Mouse (Mus musculus) v-Abl transformed pro-B cells (cell line): ENCODE data around the gene 6330409D20Rik.

Experiments
- in situ Hi-C, 2 experiments: fragments of 400-800 bp; cut with MboI; formaldehyde crosslinking; loops; one replicate each; pipeline ENCODE4 v1.15.1; 2025; ENCODE audit not compliant: unreplicated experiment in 2 of 2

The 6330409D20Rik gene

DNA sequence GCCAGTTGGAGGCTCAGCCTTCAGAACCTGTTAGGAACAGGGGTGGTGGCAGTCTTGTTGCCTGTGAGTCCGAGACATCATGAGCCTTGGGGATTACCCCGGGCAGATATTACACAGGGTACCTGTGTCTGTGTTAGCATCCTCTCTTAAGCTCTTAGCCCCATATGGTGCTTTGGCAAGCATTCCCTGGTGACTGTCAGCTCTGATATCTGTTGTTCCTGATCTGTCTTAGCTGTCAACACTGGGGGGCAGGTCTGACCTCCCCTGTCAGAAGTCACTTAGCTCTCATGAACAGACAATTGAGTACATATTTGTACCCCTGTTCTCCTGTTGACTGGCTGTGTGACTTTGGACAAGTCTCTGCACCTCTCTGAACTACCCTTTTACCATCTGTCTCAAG, 18.2 kb upstream of the 6330409D20Rik start:
- in situ Hi-C loops = loop anchor here (5.0 to 25.0 kb wide), 5 partner anchors 47 to 1947 kb away; partner anchors contain the start of genes Cdk9 (in 2 of the 2), 1700001O22Rik (in 1 of the 2), Garnl3 (in 1 of the 2) and Ntmt1 (in 1 of the 2)

DNA sequence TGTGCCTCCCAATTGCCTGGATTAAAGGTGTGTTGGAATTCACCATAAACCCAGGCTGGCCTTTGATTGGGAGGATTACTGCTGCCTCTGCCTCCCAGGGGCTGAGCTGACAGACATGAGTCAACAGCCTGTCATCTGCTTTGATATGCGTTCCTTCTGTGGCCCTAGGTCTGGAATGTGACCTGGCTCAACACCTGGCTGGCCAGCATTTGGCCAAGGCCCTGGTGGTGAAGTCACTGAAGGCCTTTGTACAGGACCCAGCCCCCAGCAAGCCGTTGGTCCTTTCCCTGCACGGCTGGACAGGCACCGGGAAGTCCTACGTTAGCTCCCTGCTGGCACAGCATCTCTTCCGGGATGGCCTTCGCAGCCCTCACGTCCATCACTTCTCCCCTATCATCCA, 17.7 kb upstream of the 6330409D20Rik start:
- in situ Hi-C loops = loop anchor here (5.0 to 25.0 kb wide), 5 partner anchors 46 to 1946 kb away; partner anchors contain the start of genes Cdk9 (in 2 of the 2), 1700001O22Rik (in 1 of the 2), Garnl3 (in 1 of the 2) and Ntmt1 (in 1 of the 2)

DNA sequence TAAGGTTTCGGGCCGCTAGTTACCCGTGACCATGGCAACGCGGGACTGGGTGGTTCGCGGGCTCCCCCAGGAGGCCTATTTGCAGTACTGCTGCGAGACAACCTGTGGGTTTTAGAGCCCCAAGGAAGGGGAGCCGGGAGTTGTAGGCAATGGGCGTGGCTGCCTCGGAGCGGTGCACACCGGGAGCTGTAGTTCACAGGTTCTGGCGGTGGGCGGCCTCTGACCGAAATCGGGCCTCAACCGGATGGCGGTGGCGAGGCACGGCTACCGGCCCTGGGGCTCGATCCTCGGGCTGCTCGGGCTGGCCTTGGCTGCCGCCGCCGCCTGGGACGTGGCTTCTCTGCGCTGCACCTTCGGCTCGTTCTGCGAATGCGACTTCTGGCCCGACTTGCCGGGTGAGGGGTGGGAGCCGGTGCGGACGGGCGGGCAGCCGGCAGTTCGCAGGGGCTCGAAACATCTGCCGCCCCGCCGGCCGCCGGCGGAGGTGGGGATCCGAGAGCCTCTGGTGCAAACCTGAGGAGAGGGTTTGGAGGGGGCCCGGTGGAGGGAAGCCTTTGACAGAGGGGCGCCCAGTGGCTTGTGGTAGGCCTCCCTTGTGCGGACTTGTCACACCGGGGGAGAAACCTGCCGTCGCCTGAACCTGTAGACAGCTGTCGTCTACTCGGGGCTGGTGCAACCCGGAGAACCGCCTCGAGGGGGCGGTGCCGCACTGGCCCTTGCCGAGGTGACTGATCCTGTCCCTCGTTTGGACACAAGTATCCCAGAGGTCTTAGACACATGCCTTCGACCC, 16.4 kb upstream of the 6330409D20Rik start, which contains the start of gene Tor2a:
Gene Tor2a, plus strand, starts transcription at position 179 of the 790 bp plus-strand sequence.
- in situ Hi-C loops = loop anchor here (5.0 to 25.0 kb wide), 5 partner anchors 45 to 1945 kb away; partner anchors contain the start of genes Cdk9 (in 2 of the 2), 1700001O22Rik (in 1 of the 2), Garnl3 (in 1 of the 2) and Ntmt1 (in 1 of the 2)

DNA sequence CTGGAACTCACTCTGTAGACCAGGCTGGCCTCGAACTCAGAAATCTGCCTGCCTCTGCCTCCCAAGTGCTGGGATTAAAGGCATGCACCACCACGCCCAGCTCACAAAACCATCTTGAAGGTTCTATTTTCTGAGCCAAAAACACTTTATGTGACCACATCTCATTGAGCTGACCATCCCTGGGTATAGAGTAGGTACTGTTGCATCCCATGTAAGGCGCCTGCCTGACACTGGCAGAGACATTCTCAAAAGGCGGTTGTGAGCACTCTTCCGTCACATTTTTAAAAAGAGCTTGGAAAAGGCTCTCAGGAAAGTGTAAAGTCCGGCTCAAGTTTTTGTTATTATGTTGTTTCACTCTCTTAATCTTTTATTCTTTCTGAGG, 15.8 kb upstream of the 6330409D20Rik start:
- in situ Hi-C loops = loop anchor here (5.0 to 25.0 kb wide), 5 partner anchors 44 to 1944 kb away; partner anchors contain the start of genes Cdk9 (in 2 of the 2), 1700001O22Rik (in 1 of the 2), Garnl3 (in 1 of the 2) and Ntmt1 (in 1 of the 2)

DNA sequence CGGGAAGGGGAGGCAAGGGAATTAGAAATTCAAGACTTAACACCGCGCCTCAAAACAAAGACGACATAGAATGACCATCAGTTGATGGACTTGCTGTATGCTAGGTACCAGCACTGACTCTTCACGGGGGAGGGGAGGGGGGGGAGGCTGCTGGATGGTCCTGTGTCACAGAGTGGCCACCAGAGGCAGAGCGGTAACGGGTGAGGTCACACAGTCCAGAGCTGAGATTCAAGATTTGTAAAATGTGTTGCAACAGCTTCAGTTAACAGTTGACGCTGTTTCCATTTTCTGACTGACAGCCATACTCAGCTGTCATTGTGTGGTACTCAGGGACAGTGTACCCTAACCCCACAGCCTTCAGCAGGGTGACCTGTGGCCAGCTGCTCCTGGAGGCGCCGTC, 11.4 kb upstream of the 6330409D20Rik start:
- in situ Hi-C loops = loop anchor here (25.0 kb wide), 2 partner anchors 385 to 1940 kb away; partner anchors contain the start of genes 1700001O22Rik (in 1 of the 2), Garnl3 (in 1 of the 2) and Ntmt1 (in 1 of the 2)

DNA sequence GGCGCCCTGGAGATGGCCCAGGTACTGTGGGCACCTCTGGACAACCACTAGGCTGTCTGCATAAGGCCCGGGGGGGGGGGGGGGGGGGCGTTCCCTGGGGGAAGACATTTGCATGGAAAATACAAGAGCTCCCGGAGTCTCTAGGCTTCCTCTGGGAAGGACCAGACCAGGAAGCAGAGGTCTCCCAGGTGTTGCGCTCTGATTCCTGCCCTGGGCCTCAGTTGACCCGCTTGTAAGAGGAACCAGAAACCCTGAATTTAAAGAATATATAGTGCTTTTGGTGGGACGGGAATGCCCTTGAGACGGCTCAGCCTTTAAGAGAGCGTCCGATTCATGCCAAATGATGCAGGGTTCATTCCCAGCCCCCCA, 10.8 kb upstream of the 6330409D20Rik start:
- in situ Hi-C loops = loop anchor here (25.0 kb wide), 2 partner anchors 386 to 1939 kb away; partner anchors contain the start of genes 1700001O22Rik (in 1 of the 2), Garnl3 (in 1 of the 2) and Ntmt1 (in 1 of the 2)

DNA sequence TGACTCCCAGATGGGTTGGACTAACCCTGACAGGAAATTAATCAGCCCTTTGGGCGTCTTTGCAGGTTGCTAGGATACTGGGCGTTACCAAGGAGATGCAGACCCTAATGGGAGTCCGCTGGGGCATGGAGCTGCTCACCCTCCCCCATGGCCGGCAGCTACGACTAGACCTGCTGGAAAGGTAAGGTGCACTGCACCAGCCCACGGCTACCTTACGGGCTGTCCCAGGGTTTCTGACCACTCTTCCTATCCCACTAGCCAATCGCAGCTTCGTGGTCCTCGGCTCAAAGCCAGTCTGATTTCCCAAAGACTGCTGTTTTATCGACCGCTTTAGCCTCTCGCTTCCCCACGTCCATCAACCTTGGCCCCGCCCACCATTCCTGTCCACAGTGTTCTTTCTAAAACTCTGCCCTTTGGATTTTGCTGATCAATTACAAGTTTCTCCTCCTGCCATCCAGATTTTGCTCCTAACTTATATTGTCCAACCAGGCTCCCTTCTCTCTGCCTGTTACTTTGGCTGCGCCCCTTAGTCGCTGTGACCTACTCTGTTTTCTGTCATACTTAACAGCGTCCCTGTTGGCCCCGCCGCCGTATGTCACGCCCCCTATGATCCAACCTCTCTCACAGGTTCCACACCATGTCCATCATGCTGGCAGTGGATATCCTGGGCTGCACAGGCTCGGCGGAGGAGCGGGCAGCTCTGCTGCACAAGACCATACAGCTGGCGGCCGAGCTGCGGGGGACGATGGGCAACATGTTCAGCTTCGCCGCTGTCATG, 10.3 kb upstream of the 6330409D20Rik start:
- in situ Hi-C loops = loop anchor here (25.0 kb wide), 2 partner anchors 386 to 1939 kb away; partner anchors contain the start of genes 1700001O22Rik (in 1 of the 2), Garnl3 (in 1 of the 2) and Ntmt1 (in 1 of the 2)

DNA sequence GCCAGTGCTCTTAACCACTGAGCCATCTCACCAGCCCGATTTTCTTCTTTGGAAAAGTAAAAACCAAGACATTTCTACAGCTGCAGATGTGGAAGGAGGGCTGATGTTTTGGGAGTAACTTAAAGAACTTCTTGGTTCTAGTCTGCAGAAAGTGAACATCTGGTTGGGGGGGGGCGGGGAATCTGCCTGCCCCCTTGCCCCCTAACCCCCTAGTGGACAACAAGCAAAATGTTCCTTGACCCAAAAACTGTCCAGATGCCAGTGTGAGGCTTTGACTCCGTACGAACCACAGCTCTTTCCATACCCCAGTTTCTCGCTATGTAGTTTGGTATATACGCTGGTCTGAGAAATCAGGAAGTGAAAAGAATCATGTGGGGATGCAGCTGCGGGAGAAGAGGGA, 9.4 kb upstream of the 6330409D20Rik start:
- in situ Hi-C loops = loop anchor here (25.0 kb wide), 2 partner anchors 387 to 1938 kb away; partner anchors contain the start of genes 1700001O22Rik (in 1 of the 2), Garnl3 (in 1 of the 2) and Ntmt1 (in 1 of the 2)

DNA sequence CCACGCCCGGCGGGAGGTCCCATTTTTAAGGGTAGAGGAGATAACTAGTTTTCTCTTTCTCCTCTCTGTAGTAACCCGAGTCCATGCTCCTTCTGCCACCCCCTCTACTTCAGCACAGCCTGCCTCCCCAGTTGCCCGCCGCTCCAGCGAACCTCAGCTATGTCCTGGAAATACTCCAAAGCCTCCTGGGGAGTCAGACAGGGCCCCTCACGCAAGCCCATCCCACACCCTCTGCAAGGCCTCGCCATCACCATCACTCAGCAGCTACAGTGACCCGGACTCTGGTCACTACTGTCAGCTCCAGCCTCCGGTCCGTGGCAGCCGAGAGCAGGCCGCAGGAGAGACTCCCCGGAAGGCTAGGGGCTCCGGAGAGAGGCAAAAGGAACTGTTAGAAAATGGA, 8.3 kb upstream of the 6330409D20Rik start:
- in situ Hi-C loops = no loop called here

DNA sequence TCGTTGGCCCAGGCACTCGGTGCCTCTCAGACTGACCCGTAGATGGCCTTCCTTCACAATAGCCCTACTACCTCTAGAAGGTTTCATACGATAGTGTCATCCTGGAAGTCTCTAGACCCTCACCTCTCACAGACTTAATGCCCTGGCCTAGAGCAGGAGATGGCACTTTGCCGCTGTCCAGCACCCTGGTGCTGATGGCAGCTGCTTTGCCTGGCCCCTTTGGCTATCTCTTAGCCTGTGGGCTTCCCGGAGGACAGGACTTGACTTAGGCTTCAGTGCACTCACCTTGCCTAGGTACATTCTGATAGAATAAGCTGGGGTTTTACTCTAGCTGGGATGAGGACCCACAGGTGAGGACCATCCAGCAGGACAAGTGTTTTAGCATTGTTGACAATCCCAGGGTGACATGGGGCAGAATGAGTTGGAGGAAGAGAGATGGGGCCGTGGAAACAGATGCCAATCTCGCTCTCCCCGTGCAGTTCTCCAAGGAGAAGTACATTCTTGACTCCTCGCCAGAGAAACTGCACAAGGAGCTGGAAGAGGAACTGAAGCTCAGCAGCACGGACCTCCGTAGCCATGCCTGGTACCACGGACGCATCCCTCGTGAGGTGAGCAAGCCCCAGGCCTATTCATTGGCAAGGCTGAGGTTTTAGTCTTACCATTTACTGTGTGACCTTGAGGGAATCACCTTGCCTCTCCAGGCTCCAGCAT, 3.6 kb upstream of the 6330409D20Rik start:
- in situ Hi-C loops = no loop called here

DNA sequence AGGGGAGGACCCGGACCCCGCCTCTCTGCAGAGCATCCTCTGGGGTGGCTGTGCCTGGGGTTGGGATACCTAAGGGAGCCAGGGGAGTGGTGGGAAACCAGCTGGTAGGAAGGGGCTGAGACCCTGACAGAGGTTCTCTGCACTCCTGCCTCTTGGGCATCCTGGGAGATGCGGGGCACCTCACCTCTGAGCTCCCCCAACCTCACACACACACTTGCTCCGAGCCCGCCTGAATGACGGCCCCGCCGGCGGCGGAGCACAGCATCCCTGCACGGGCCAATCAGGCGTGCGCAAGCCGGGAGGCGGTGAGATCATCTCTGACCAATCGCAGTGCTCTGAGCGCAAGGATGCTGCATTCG, 1.3 kb upstream of the 6330409D20Rik start:
- in situ Hi-C loops = no loop called here

DNA sequence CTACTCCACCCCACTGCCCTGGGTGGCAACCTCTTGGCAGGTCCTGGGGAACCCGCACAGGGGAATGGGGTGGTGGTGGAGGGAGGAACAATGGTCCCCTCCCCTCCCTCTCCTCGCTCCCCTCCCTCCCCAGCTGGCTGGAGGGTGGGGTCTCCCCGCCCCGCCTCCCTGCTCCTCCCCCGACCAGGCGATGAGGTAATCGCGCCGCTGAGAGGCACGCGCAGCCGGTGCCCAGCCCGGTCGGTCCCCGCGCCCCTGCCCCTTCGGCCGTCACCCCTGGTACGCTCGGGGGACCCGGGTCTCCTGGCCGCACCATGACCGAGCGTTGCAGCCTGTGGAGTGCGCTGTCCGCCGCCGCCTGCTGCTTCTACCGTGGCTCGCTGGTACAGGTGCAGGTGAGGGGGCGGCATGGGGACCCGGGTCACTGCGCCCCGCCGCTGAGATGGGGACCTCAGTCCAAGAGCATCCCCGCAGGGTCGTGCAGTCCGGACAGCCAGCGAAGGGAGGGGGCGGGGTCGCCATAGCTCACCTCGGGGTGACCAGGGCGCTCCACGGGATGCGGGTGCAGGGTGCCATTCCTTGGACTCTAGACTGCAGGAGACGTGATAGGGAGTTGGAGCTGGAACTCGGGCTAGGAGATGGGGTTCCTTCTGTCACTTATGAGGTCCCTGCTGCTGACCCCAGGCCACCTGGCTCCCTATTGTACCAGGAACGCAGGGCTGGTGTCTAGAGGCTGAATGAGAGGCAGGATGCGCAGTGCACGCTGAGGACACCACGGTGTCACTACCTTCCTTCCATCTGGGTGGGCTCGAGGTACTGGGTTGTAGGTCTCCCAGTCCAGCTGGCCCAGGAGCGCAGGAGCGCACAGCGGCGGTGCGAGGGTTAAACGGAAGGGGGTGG, 707 bp upstream of the 6330409D20Rik start:
- in situ Hi-C loops = no loop called here

DNA sequence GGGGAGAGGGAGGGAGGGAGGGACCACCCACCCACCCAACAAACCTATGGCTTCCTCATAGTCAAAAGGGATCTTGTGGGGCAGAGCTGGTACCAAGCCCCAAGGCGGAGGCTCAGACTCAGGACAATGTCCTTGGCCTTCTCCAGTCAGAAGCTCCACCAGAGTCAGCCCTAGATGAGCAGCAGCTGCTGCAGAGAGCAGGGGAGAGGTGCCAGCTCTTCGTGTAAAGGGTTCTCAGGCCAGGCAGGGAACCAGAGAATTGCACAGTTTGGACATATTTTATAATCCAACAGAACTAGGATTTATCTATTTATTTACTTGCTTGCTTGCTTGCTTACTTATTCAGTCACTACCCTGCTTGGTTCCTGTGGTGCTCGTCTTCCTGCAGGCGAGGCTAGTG, 1.5 kb downstream of the 6330409D20Rik start:
- in situ Hi-C loops = no loop called here

DNA sequence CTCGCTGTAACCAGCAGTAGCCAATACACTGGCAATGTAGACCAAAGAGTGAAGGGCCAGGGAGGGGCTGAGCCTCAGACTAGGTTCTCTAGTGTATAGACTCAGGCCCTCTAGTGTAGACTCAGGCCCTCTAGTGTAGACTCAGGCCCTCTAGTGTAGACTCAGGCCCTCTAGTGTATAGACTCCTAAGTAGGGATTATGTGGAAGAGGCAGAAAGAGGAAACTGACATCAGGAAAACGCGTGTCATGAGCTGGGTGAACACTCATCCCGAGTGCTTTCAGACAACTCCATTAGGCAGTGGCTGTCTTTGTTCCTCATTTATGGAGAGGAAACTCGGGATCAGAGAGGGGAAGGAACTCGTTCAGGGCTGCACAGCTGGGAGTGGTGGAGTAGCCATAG, 3.8 kb downstream of the 6330409D20Rik start:
- in situ Hi-C loops = no loop called here

DNA sequence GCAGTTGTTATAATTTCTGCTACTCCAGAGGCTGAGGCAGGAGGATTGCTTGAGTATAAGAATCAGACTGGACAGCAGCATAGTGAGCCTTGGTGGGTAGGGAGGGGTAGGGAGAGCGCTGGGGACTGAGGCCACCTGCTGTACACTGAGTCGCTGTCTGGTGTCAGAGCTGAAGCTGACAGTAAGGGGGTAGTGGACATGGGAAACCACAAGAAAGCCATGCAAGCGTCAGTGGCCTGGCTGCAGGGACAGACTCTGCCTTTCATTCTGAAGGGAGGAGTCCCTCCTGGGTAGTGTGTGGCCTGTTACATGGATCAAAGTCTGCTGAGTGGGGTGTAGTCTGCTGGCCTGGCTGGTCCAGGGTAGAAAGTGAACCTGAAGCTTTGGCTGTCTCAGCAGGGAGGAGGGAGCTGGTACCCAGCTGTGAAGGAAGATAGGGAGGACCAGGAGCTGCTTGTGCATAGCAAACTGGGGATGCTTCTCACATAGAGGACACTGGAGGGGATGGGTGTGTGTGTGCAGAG, 4.4 kb downstream of the 6330409D20Rik start:
- in situ Hi-C loops = no loop called here

DNA sequence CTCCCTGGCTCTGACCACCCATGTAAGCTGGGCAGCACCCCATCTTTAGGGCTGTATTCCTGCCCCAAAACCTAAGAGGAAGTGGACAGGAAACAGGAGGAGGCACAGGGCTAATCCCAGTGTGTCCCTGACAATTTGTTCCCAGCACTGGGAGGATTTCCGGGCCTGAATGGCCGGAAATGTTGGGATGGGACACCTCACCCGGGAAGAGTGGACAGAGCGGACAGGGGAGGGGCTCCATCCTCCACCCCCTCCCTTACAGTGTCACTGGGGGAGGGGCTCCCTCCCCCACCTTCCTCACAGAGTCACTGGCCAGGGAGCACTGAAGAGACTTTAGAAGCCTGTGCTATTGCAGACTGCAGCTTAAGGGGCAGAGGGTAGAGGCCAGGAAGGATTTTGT, 5.9 kb downstream of the 6330409D20Rik start:
- in situ Hi-C loops = no loop called here

DNA sequence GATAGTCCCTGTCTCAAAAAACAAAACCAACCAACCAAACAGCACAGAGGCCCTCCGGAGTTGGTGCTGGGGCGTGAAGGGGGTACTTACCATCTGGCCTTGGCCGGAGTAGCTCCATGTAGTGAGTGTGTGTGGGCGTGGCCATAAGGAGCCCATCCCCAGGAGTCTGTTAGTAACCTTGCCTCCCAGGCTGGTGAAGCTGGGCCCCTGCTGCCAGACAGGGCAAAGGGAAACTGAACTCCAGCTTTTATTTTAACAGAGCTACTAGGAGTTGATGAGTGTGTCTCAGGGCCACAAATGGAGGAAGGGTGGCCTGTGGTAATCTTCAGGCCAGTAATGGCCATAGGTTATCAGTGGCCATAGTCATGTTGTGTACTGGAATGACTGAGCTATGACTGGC, 6.3 kb downstream of the 6330409D20Rik start:
- in situ Hi-C loops = no loop called here

DNA sequence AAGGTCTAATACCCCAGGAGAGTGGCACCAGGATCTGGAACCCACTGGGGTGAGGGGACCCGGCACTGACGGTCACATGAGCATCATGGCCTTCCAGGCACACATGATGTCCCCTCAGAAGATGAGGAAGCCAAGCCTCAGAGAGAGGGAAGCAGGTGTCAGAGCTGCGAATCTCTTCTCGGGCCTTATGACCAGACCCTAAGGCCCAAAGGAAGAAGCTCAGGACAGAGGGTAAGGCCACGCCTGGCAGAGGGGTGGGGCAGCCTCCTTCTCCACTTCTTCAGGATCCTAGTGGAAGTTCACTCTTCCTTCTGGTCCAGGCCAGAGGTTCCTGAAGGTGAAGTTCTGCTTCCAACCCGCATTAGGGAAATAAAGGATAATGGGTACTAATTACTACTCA, 8.1 kb downstream of the 6330409D20Rik start:
- in situ Hi-C loops = no loop called here

DNA sequence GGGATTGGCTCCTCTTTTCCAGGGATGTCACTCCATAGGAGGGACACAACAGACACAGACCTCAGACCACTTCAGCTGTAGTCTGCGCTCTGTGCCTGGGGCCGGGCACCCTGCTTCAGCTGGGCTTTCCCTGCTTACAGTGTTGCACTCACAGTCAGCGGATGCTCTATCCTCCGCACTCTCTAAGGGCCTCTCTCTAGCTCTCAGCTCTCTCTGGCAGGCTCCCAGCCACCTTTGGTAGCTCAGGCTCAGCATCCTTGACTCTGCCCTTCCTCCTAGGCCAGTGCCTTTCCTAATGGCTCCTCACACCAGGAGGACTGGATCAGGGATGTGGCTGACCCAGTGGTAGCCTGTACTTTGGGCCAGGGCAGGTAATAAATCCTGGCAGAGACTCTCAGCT, 8.9 kb downstream of the 6330409D20Rik start:
- in situ Hi-C loops = no loop called here
